Mouse (Mus musculus): ENCODE measurements around the gene Elf2.

- no peak for TF ChIP-seq CHD2 (IDR thresholded peaks at IDR 0.05; ENCODE audit: low read depth, low read length)
- TF ChIP-seq ZC3H11A (IDR thresholded peaks at IDR 0.05; ENCODE audit: borderline replicate concordance, low read depth, low read length), result no peak
- TF ChIP-seq ZNF384 (IDR thresholded peaks at IDR 0.05; ENCODE audit: low read depth, low read length), result no peak
- TF ChIP-seq MAFK (IDR thresholded peaks at IDR 0.05; ENCODE audit: insufficient read depth, low read depth, low read length), result no peak
Measured at GRCm38 (mm10) chr3:51249866-51250265, 90.6 kb downstream of the Elf2 start.

Data from ES-E14 (cell line).